Mouse (Mus musculus): ENCODE measurements at regions not wholly inside any gene's neighbourhood (a gene's known extent, or its start where the extent isn't known, plus 50 kb on each side); places are given as distances from the start of the nearest gene placed in this dataset.

DNA sequence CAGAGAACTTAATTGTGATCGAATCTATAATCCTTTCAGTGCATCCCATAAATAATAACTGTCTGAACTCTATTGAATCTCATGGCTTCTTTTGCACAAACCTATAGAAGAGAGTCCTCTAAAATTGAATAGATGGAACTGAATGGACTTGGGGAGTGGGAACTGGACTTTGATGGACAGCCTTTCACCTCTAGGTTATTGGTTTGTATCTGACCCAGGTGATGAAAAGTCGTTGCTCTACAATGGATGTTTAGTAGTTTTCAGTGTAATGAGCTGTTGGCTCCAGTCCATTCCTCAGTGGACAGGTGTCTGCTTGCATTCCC is 216.3 kb downstream of the Tmem161b start:
- TF ChIP-seq EP300 (IDR thresholded peaks at IDR 0.05; ENCODE audit: low read depth) (no peak), CTCF (IDR thresholded peaks at IDR 0.05; ENCODE audit: low read depth) (no peak)
